Mouse (Mus musculus) layer of hippocampus, adult 8-10 months (tissue): ENCODE data around the gene Tmem132b. TPM values are rescaled to one million over a fixed set of nuclear protein-coding genes. Genes with fewer than 3 reads are reported as not detected.
A peak's percentile ranks its signal among the peaks of the same experiment; 100 is the strongest.

Experiments
- DNase-seq, 2 experiments: peaks; one replicate each; pipeline ENCODE4 v3.0.0; 2022; ENCODE audit warnings: low spot score in 2 of 2
- total RNA-seq, 4 experiments: library from RNA; stranded (reverse); gene quantifications; 2 replicates each; pipeline ENCODE4 v1.2.4; 2022

Tmem132b gene
- total RNA-seq, 4 experiments from 2014 or later: 116 to 122 (median 119) TPM

- DNase-seq: no peak
Measured at GRCm38 (mm10) chr5:125758506-125758905, 226.9 kb downstream of the Tmem132b start.

- DNase-seq: no peak
Measured at GRCm38 (mm10) chr5:125766941-125767340, 235.4 kb downstream of the Tmem132b start.

- DNase-seq: no peak
Measured at GRCm38 (mm10) chr5:125767950-125768349, 236.4 kb downstream of the Tmem132b start.

GRCm38 (mm10) chr5:125772238-125772637, 240.7 kb downstream of the Tmem132b start:
- DNase-seq: no peak

GRCm38 (mm10) chr5:125772756-125773155, 241.2 kb downstream of the Tmem132b start:
- no peak for DNase-seq

- DNase-seq: no peak
Measured at GRCm38 (mm10) chr5:125780332-125780731, 248.8 kb downstream of the Tmem132b start.

- no peak for DNase-seq
Measured at GRCm38 (mm10) chr5:125792643-125793042, 261.1 kb downstream of the Tmem132b start.

- no peak for DNase-seq
Measured at GRCm38 (mm10) chr5:125794318-125794717, 262.7 kb downstream of the Tmem132b start.

GRCm38 (mm10) chr5:125799622-125800021, 268.0 kb downstream of the Tmem132b start:
- DNase-seq: no peak

GRCm38 (mm10) chr5:125800025-125800424, 268.5 kb downstream of the Tmem132b start:
- no peak for DNase-seq

GRCm38 (mm10) chr5:125802801-125803200, 271.2 kb downstream of the Tmem132b start:
- no peak for DNase-seq

GRCm38 (mm10) chr5:125805327-125805726, 273.8 kb downstream of the Tmem132b start:
- peak; percentile 69 to 86 for DNase-seq

- DNase-seq: no peak
Measured at GRCm38 (mm10) chr5:125807861-125808260, 276.3 kb downstream of the Tmem132b start.

GRCm38 (mm10) chr5:125829342-125829741, 297.8 kb downstream of the Tmem132b start:
- DNase-seq: peak; percentile 23 to 54

- DNase-seq: no peak
Measured at GRCm38 (mm10) chr5:125835890-125836289, 304.3 kb downstream of the Tmem132b start.

- no peak for DNase-seq
Measured at GRCm38 (mm10) chr5:125836761-125837160, 305.2 kb downstream of the Tmem132b start.

Other genes starting within 250 kb of the Tmem132b start
- gene Scarb1, start 190.7 kb upstream of the Tmem132b start, total RNA-seq: 10 to 100 TPM; 27.9 to 38.7 (median 34.3) TPM
- gene Gm10382, start 142.5 kb upstream of the Tmem132b start, total RNA-seq: under 1 TPM in 2 of 4 experiments, not detected in 2; 0.27 to 0.72 TPM
- 100 to 1,000 TPM; 769 to 857 (median 823) TPM for gene Ubc, start 141.6 kb upstream of the Tmem132b start, total RNA-seq
- 10 to 100 TPM; 13.2 to 13.5 (median 13.4) TPM for gene Dhx37, start 97.7 kb upstream of the Tmem132b start, total RNA-seq
- 100 to 1,000 TPM in 2 of 4 experiments, 10 to 100 TPM in 2; 89.5 to 105 (median 95.6) TPM for gene Bri3bp, start 90.2 kb upstream of the Tmem132b start, total RNA-seq
- 10 to 100 TPM; 49.4 to 59.0 (median 51.7) TPM for gene Aacs, start 56.0 kb upstream of the Tmem132b start, total RNA-seq